ENCODE assay signal across 19 mouse cellular contexts in the genomic region with DNA sequence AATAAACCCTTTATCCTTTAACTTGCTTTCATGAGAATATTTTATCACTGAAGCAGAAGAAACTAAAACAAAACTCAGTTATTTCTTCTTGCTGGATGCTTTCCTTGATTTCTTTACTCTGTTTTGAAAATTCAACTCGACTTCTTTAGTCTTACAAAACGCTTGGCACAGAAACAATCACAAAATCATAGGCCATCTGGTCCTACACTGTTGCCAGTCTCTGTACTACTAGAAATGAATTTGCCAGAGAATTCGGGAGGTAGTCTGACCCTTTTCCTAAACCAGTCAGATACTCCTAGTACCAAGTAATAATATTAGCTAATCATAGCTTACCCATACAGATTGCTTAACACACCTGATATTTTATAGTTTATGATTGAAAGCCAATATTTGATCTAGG.
DNase-seq lines count a peak whose midpoint lies in the region; ATAC-seq lines count a peak whose summit lies in the region.
"Had no signal": no experiment of that assay in that cellular context is flagged by ENCODE, and none has a peak within 500 bp of the region (broad histone marks: within the 10 kb centered on the region; RNA-seq: fewer than 3 reads in every experiment).

No protein-coding gene starts in this region.

- no peaks in the 10 kb centered on the region for H3K27me3 ChIP-seq in forebrain, embryonic 14.5 days (replicated peaks; ENCODE audit: control insufficient read depth, insufficient read depth, low read length)
- no peaks in the 10 kb centered on the region for H3K27me3 ChIP-seq in forebrain, embryonic 15.5 days
- H3K27me3 ChIP-seq: limb, embryonic 15.5 days; liver, embryonic 15.5 days; midbrain, embryonic 12.5 days; neural tube, embryonic 12.5 days had no signal

- H3K9me3 ChIP-seq in forebrain, embryonic 14.5 days (replicated peaks; ENCODE audit: control insufficient read depth, low read length) = no peaks in the 10 kb centered on the region
- no peaks in the 10 kb centered on the region for H3K9me3 ChIP-seq in forebrain, embryonic 15.5 days
- H3K9me3 ChIP-seq: hindbrain, embryonic 10.5 days; limb, embryonic 15.5 days; liver, embryonic 15.5 days; midbrain, embryonic 12.5 days; neural tube, embryonic 12.5 days had no signal

- no peak overlapping the region for H3K9ac ChIP-seq in forebrain, embryonic 14.5 days (ENCODE audit: low read length)
- no peak overlapping the region for H3K9ac ChIP-seq in forebrain, embryonic 15.5 days (replicated peaks)
- H3K9ac ChIP-seq: limb, embryonic 15.5 days; liver, embryonic 15.5 days; midbrain, embryonic 12.5 days; neural tube, embryonic 12.5 days had no signal

- intact Hi-C loops in left cerebral cortex, postnatal 25 days (cut with DNase I) = loop anchor here (1.0 kb wide), 1 partner anchor 63 kb away; no protein-coding TSS in a partner anchor
- intact Hi-C loops in heart, postnatal 14 days (cut with DNase I) = no loop called here

- 72% methylated on average over 3 of the region's 3 CpGs for WGBS in forebrain, embryonic 14.5 days
- WGBS in forebrain, embryonic 15.5 days = 58% methylated on average over 3 of the region's 3 CpGs

- H3K27ac ChIP-seq in forebrain, embryonic 14.5 days (ENCODE audit: low read depth, low read length) = no peak overlapping the region
- H3K27ac ChIP-seq in forebrain, embryonic 15.5 days (replicated peaks) = no peak overlapping the region
- H3K27ac ChIP-seq: hindbrain, embryonic 10.5 days; limb, embryonic 15.5 days; liver, embryonic 15.5 days; midbrain, embryonic 12.5 days; neural tube, embryonic 12.5 days had no signal

- no peaks in the 10 kb centered on the region for H3K36me3 ChIP-seq in forebrain, embryonic 14.5 days (ENCODE audit: control insufficient read depth, insufficient read depth, low read length)
- H3K36me3 ChIP-seq in forebrain, embryonic 15.5 days = no peaks in the 10 kb centered on the region
- H3K36me3 ChIP-seq: hindbrain, embryonic 10.5 days; limb, embryonic 15.5 days; liver, embryonic 15.5 days; midbrain, embryonic 12.5 days; neural tube, embryonic 12.5 days had no signal

- no peak for ATAC-seq in forebrain, embryonic 14.5 days
- ATAC-seq in forebrain, embryonic 15.5 days (replicated peaks) = no peak
- ATAC-seq: CD4-positive, CD25-positive, alpha-beta regulatory T cell, adult 4 months; lung, postnatal 0 days had no signal

- H3K4me2 ChIP-seq in forebrain, embryonic 14.5 days (ENCODE audit: low read length) = no peak overlapping the region
- no peak overlapping the region for H3K4me2 ChIP-seq in forebrain, embryonic 15.5 days (replicated peaks)
- H3K4me2 ChIP-seq: limb, embryonic 15.5 days; liver, embryonic 15.5 days; midbrain, embryonic 12.5 days; neural tube, embryonic 12.5 days had no signal

- H3K4me1 ChIP-seq in forebrain, embryonic 14.5 days (ENCODE audit: control insufficient read depth, insufficient read depth, low read length) = no peaks in the 10 kb centered on the region
- no peaks in the 10 kb centered on the region for H3K4me1 ChIP-seq in forebrain, embryonic 15.5 days
- H3K4me1 ChIP-seq: hindbrain, embryonic 10.5 days; limb, embryonic 15.5 days; liver, embryonic 15.5 days; midbrain, embryonic 12.5 days; neural tube, embryonic 12.5 days had no signal

- DNase-seq in forebrain, embryonic 14.5 days (ENCODE audit: low spot score) = peak; percentile 69
- peak; percentile 19 to 78 for DNase-seq in left cerebral cortex, postnatal 25 days (ENCODE audit: low spot score in 2 of 2)
- no peak for DNase-seq in left cerebral cortex, adult 11 months (ENCODE audit: low spot score)
- DNase-seq in cerebellum, postnatal 10 days = peak; percentile 82 to 86
- DNase-seq in heart, postnatal 14 days = no peak
- DNase-seq in gastrocnemius, postnatal 10 days = no peak
- DNase-seq: adrenal gland, postnatal 14 days; gastrocnemius, postnatal 36 days; kidney, adult 8-10 months; kidney, postnatal 25 days; thymus, postnatal 14 days had no signal

- no peak overlapping the region for H3K4me3 ChIP-seq in forebrain, embryonic 14.5 days (ENCODE audit: low read depth, low read length)
- H3K4me3 ChIP-seq in forebrain, embryonic 15.5 days = no peak overlapping the region
- H3K4me3 ChIP-seq: hindbrain, embryonic 10.5 days; limb, embryonic 15.5 days; liver, embryonic 15.5 days; midbrain, embryonic 12.5 days; neural tube, embryonic 12.5 days had no signal

Comparison
In these comparisons a context has a peak if more than half of its experiments do, and no peak if none do; other contexts are left out.
1. DNase-seq: peak in forebrain, embryonic 14.5 days (single experiment), left cerebral cortex, postnatal 25 days (2 of 2) and cerebellum, postnatal 10 days (2 of 2); none in left cerebral cortex, adult 11 months (single experiment), heart, postnatal 14 days (0 of 2) and gastrocnemius, postnatal 10 days (single experiment).